ENCODE assay signal across 8 mouse cellular contexts in genomic region chr11:115604304-115604696, GRCm38 (mm10). TPM values are rescaled to one million over a fixed set of nuclear protein-coding genes. Genes with fewer than 3 reads are reported as not detected.
DNase-seq lines count a peak whose midpoint lies in the region; ATAC-seq and TF ChIP-seq lines count a peak whose summit lies in the region.

No protein-coding gene starts in this region.

- peak overlapping the region; percentile 91 for H3K9ac ChIP-seq in intestine, embryonic 15.5 days
- peak overlapping the region; percentile 99 for H3K9ac ChIP-seq in midbrain, postnatal 0 days (replicated peaks; ENCODE audit: low read length, poor library complexity, severe bottlenecking)

- DNase-seq in adrenal gland, postnatal 14 days = peak; percentile 66
- no peak for DNase-seq in adrenal gland, adult 18-20 months (ENCODE audit: low spot score in 2 of 2)
- DNase-seq in midbrain, postnatal 0 days (ENCODE audit: low spot score) = no peak
- no peak for DNase-seq in urinary bladder, postnatal 4 days (ENCODE audit: low spot score in 2 of 2)

- no peaks in the 10 kb centered on the region for H3K27me3 ChIP-seq in megakaryocyte, embryonic 14.5 days (replicated peaks)
- no peaks in the 10 kb centered on the region for H3K27me3 ChIP-seq in intestine, embryonic 15.5 days (replicated peaks)
- H3K27me3 ChIP-seq in midbrain, postnatal 0 days (ENCODE audit: insufficient read depth, low read length) = no peaks in the 10 kb centered on the region

- ATAC-seq in megakaryocyte, adult 5-6 weeks (ENCODE audit: poor library complexity, severe bottlenecking) = no peak; the same call in 1 of the 2 replicates
- peak; percentile 35 for ATAC-seq in intestine, embryonic 15.5 days
- peak; percentile 39 for ATAC-seq in midbrain, postnatal 0 days (ENCODE audit: low FRiP score)
- ATAC-seq in activated CD4-positive, CD25-positive, alpha-beta regulatory T cell, adult 4 months = no peak

- under 1% methylated on average over 26 of the region's 26 CpGs for WGBS in intestine, embryonic 15.5 days
- 1% methylated on average over 25 of the region's 26 CpGs for WGBS in midbrain, postnatal 0 days

- peak overlapping the region; percentile 88 for H3K27ac ChIP-seq in intestine, embryonic 15.5 days
- peak overlapping the region; percentile 94 for H3K27ac ChIP-seq in midbrain, postnatal 0 days (ENCODE audit: low read depth, low read length)

- no peaks in the 10 kb centered on the region for H3K9me3 ChIP-seq in megakaryocyte, embryonic 14.5 days
- no peaks in the 10 kb centered on the region for H3K9me3 ChIP-seq in intestine, embryonic 15.5 days
- no peaks in the 10 kb centered on the region for H3K9me3 ChIP-seq in midbrain, postnatal 0 days (ENCODE audit: low read length)

- H3K4me3 ChIP-seq in megakaryocyte, embryonic 14.5 days (replicated peaks) = peak overlapping the region; percentile 92
- peak overlapping the region; percentile 94 for H3K4me3 ChIP-seq in intestine, embryonic 15.5 days (replicated peaks)
- H3K4me3 ChIP-seq in midbrain, postnatal 0 days (ENCODE audit: low read depth, low read length) = peak overlapping the region; percentile 85

- peaks cover 76% of the 10 kb centered on the region for H3K4me1 ChIP-seq in megakaryocyte, embryonic 14.5 days
- peaks cover 15% of the 10 kb centered on the region for H3K4me1 ChIP-seq in intestine, embryonic 15.5 days (replicated peaks)
- peaks cover 5% of the 10 kb centered on the region for H3K4me1 ChIP-seq in midbrain, postnatal 0 days (ENCODE audit: insufficient read depth, low read length)

- H3K4me2 ChIP-seq in intestine, embryonic 15.5 days (replicated peaks) = peak overlapping the region; percentile 80
- peak overlapping the region; percentile 93 for H3K4me2 ChIP-seq in midbrain, postnatal 0 days (ENCODE audit: low read depth, low read length, poor library complexity, severe bottlenecking)

- TF ChIP-seq CTCF in midbrain, postnatal 0 days (IDR thresholded peaks at IDR 0.05) = no peak

- peaks cover 67% of the 10 kb centered on the region for H3K36me3 ChIP-seq in megakaryocyte, embryonic 14.5 days (replicated peaks; ENCODE audit: low read length)
- H3K36me3 ChIP-seq in intestine, embryonic 15.5 days = peaks cover 31% of the 10 kb centered on the region
- H3K36me3 ChIP-seq in midbrain, postnatal 0 days (ENCODE audit: insufficient read depth, low read length) = peaks cover 16% of the 10 kb centered on the region

RNA-seq across cellular contexts. Expression of gene Gga3, which starts 0.4 kb away (rescaled TPM):
- total RNA-seq in adrenal gland, postnatal 14 days (2021) = 19.5 and 23.8 TPM in 2 replicates
- total RNA-seq in adrenal gland, adult 18-20 months (2021) = 10 to 100 TPM; 25.6 to 27.0 TPM
- polyA plus RNA-seq in megakaryocyte, embryonic 14.5 days (2012; ENCODE audit: insufficient read depth, low replicate concordance) = 44.0 and 58.2 TPM in 2 replicates
- total RNA-seq in megakaryocyte, adult 5-6 weeks (2015) = 30.8 and 34.0 TPM in 2 replicates
- 24.0 and 34.2 TPM in 2 replicates for total RNA-seq in megakaryocyte, adult 5-6 weeks (2017)
- 18.3 and 18.6 TPM in 2 replicates for polyA plus RNA-seq in intestine, embryonic 15.5 days (2015; fragmentation: Nextera tagmentation; extraction: Ambion mirVana)
- 34.5 and 42.3 TPM in 2 replicates for total RNA-seq in midbrain, postnatal 0 days (2014; rRNA removed)
- polyA plus RNA-seq in midbrain, postnatal 0 days (2015; fragmentation: Nextera tagmentation; extraction: Ambion mirVana) = 20.5 and 22.6 TPM in 2 replicates
- 10 to 100 TPM; 23.1 to 26.5 TPM for polyA plus RNA-seq in activated CD4-positive, CD25-positive, alpha-beta regulatory T cell, adult 4 months (2017; shearing (Covaris generic))

RNA-seq across cellular contexts. Expression of gene Mrps7, which starts 0.6 kb away (rescaled TPM):
- total RNA-seq in adrenal gland, postnatal 14 days (2021) = 81.0 and 87.7 TPM in 2 replicates
- total RNA-seq in adrenal gland, adult 18-20 months (2021) = 100 to 1,000 TPM; 105 to 107 TPM
- polyA plus RNA-seq in megakaryocyte, embryonic 14.5 days (2012; ENCODE audit: insufficient read depth, low replicate concordance) = 13.8 and 37.9 TPM in 2 replicates
- total RNA-seq in megakaryocyte, adult 5-6 weeks (2015) = 29.0 and 30.2 TPM in 2 replicates
- 11.7 and 29.8 TPM in 2 replicates for total RNA-seq in megakaryocyte, adult 5-6 weeks (2017)
- 89.5 and 98.3 TPM in 2 replicates for polyA plus RNA-seq in intestine, embryonic 15.5 days (2015; fragmentation: Nextera tagmentation; extraction: Ambion mirVana)
- total RNA-seq in midbrain, postnatal 0 days (2014; rRNA removed) = 37.9 and 39.6 TPM in 2 replicates
- 77.8 and 81.8 TPM in 2 replicates for polyA plus RNA-seq in midbrain, postnatal 0 days (2015; fragmentation: Nextera tagmentation; extraction: Ambion mirVana)
- polyA plus RNA-seq in activated CD4-positive, CD25-positive, alpha-beta regulatory T cell, adult 4 months (2017; shearing (Covaris generic)) = 10 to 100 TPM; 28.2 to 29.8 TPM

RNA-seq across cellular contexts. Expression of gene Mif4gd, which starts 8.5 kb away (rescaled TPM):
- 98.2 and 112 TPM in 2 replicates for total RNA-seq in adrenal gland, postnatal 14 days (2021)
- 100 to 1,000 TPM in 1 of 2 experiments, 10 to 100 TPM in 1; 85.4 to 145 TPM for total RNA-seq in adrenal gland, adult 18-20 months (2021)
- polyA plus RNA-seq in megakaryocyte, embryonic 14.5 days (2012; ENCODE audit: insufficient read depth, low replicate concordance) = 9.6 and 15.5 TPM in 2 replicates
- total RNA-seq in megakaryocyte, adult 5-6 weeks (2015) = 23.6 and 28.0 TPM in 2 replicates
- total RNA-seq in megakaryocyte, adult 5-6 weeks (2017) = 20.2 and 24.4 TPM in 2 replicates
- 30.0 and 34.6 TPM in 2 replicates for polyA plus RNA-seq in intestine, embryonic 15.5 days (2015; fragmentation: Nextera tagmentation; extraction: Ambion mirVana)
- 13.6 and 13.7 TPM in 2 replicates for total RNA-seq in midbrain, postnatal 0 days (2014; rRNA removed)
- 15.7 and 17.7 TPM in 2 replicates for polyA plus RNA-seq in midbrain, postnatal 0 days (2015; fragmentation: Nextera tagmentation; extraction: Ambion mirVana)
- polyA plus RNA-seq in activated CD4-positive, CD25-positive, alpha-beta regulatory T cell, adult 4 months (2017; shearing (Covaris generic)) = 100 to 1,000 TPM; 230 to 231 TPM

RNA-seq across cellular contexts. Expression of gene Slc25a19, which starts 23.8 kb away (rescaled TPM):
- 181 and 188 TPM in 2 replicates for total RNA-seq in adrenal gland, postnatal 14 days (2021)
- 100 to 1,000 TPM; 108 to 204 TPM for total RNA-seq in adrenal gland, adult 18-20 months (2021)
- polyA plus RNA-seq in megakaryocyte, embryonic 14.5 days (2012; ENCODE audit: insufficient read depth, low replicate concordance) = 10.5 and 20.5 TPM in 2 replicates
- 5.7 and 8.0 TPM in 2 replicates for total RNA-seq in megakaryocyte, adult 5-6 weeks (2015)
- total RNA-seq in megakaryocyte, adult 5-6 weeks (2017) = 13.7 and 25.5 TPM in 2 replicates
- 24.7 and 25.4 TPM in 2 replicates for polyA plus RNA-seq in intestine, embryonic 15.5 days (2015; fragmentation: Nextera tagmentation; extraction: Ambion mirVana)
- 33.7 and 35.7 TPM in 2 replicates for total RNA-seq in midbrain, postnatal 0 days (2014; rRNA removed)
- polyA plus RNA-seq in midbrain, postnatal 0 days (2015; fragmentation: Nextera tagmentation; extraction: Ambion mirVana) = 44.9 and 49.6 TPM in 2 replicates
- 10 to 100 TPM; 68.7 to 90.3 TPM for polyA plus RNA-seq in activated CD4-positive, CD25-positive, alpha-beta regulatory T cell, adult 4 months (2017; shearing (Covaris generic))

RNA-seq across cellular contexts. Expression of gene Nup85, which starts 40.1 kb away (rescaled TPM):
- 40.7 and 52.8 TPM in 2 replicates for total RNA-seq in adrenal gland, postnatal 14 days (2021)
- 10 to 100 TPM; 33.2 to 43.0 TPM for total RNA-seq in adrenal gland, adult 18-20 months (2021)
- polyA plus RNA-seq in megakaryocyte, embryonic 14.5 days (2012; ENCODE audit: insufficient read depth, low replicate concordance) = 6.6 and 12.0 TPM in 2 replicates
- total RNA-seq in megakaryocyte, adult 5-6 weeks (2015) = 52.2 and 59.7 TPM in 2 replicates
- 59.5 and 59.9 TPM in 2 replicates for total RNA-seq in megakaryocyte, adult 5-6 weeks (2017)
- polyA plus RNA-seq in intestine, embryonic 15.5 days (2015; fragmentation: Nextera tagmentation; extraction: Ambion mirVana) = 150 and 155 TPM in 2 replicates
- total RNA-seq in midbrain, postnatal 0 days (2014; rRNA removed) = 49.5 and 59.5 TPM in 2 replicates
- 75.6 and 80.3 TPM in 2 replicates for polyA plus RNA-seq in midbrain, postnatal 0 days (2015; fragmentation: Nextera tagmentation; extraction: Ambion mirVana)
- polyA plus RNA-seq in activated CD4-positive, CD25-positive, alpha-beta regulatory T cell, adult 4 months (2017; shearing (Covaris generic)) = 10 to 100 TPM; 36.8 to 39.0 TPM

Comparison
In these comparisons a context has a peak if more than half of its experiments do, and no peak if none do; other contexts are left out.
1. ATAC-seq: peak in intestine, embryonic 15.5 days (single experiment) and midbrain, postnatal 0 days (single experiment); none in megakaryocyte, adult 5-6 weeks (single experiment) and activated CD4-positive, CD25-positive, alpha-beta regulatory T cell, adult 4 months (single experiment).
2. Peak in every context shown above with its lines, with median percentiles within 50 percentile points of each other: H3K4me3 ChIP-seq.